19 mouse cellular contexts compared by ENCODE assay signal in the genomic region with DNA sequence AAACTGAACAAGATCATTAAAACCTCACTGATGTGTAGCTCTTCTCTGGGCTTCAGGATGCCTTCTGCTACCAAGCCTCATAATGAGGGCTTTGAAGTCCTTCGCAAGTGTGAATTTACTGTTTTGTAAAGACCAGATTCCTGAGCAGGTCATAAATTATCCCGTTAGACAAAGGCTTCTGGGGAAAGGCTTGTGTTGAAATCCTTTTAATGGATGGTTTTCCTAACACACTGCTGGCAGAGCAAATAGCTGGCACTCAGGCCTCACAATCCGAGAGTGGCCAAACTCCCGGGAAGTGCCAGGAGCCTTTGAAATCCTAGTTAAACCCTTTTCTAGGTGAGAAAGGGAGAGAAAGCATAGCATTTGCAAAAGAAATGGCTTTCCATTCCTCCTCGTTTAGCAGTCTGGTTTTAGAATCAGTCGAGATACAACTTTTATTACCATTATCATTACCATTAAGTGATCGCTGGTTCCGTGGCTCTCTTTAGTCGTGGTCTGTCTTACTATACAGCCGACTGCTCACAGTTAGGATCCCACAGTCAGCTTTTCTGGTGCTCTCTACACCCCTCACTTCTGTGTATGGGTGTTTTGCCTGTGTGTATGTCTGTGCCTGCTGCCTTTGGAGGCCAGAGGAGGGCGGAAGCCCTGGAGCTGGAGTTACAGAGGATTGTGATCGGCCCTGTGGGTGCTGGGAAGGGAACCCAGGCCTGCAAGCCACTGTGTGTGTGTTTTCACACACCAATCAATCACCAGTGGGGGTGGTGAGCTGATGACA.
A peak's percentile ranks its signal among the peaks of the same experiment; 100 is the strongest.
DNase-seq lines count a peak whose midpoint lies in the region; ATAC-seq lines count a peak whose summit lies in the region.
"Had no signal": no experiment of that assay in that cellular context is flagged by ENCODE, and none has a peak within 500 bp of the region (broad histone marks: within the 10 kb centered on the region; RNA-seq: fewer than 3 reads in every experiment).

No protein-coding gene starts in this region.

- 0 out of 2 replicates have a peak overlapping the region, but pooled peaks have one; percentile 5 for H3K27ac ChIP-seq in forebrain, embryonic 12.5 days
- no peak overlapping the region for H3K27ac ChIP-seq in forebrain, embryonic 11.5 days (ENCODE audit: low read depth, low read length)
- peak overlapping the region; percentile 52 for H3K27ac ChIP-seq in midbrain, embryonic 10.5 days (replicated peaks)
- H3K27ac ChIP-seq in midbrain, embryonic 11.5 days (ENCODE audit: low read depth, low read length): no peak overlapping the region
- peak overlapping the region; percentile 55 for H3K27ac ChIP-seq in hindbrain, embryonic 16.5 days (ENCODE audit: low read depth, low read length)
- H3K27ac ChIP-seq: embryonic facial prominence, embryonic 10.5 days; heart, embryonic 15.5 days; layer of hippocampus, adult 2 months; lung, embryonic 15.5 days had no signal

- no peak overlapping the region for H3K4me3 ChIP-seq in forebrain, embryonic 12.5 days (replicated peaks)
- H3K4me3 ChIP-seq in forebrain, embryonic 11.5 days (ENCODE audit: low read depth, low read length): no peak overlapping the region
- H3K4me3 ChIP-seq in midbrain, embryonic 10.5 days: no peak overlapping the region
- H3K4me3 ChIP-seq in midbrain, embryonic 11.5 days (ENCODE audit: low read depth, low read length): no peak overlapping the region
- H3K4me3 ChIP-seq in hindbrain, embryonic 16.5 days (ENCODE audit: low read length): no peak overlapping the region
- H3K4me3 ChIP-seq: embryonic facial prominence, embryonic 10.5 days; heart, embryonic 15.5 days; layer of hippocampus, adult 2 months; lung, embryonic 15.5 days; megakaryocyte, embryonic 14.5 days had no signal

- WGBS in forebrain, embryonic 12.5 days: 34% methylated on average over 12 of the region's 12 CpGs
- WGBS in forebrain, embryonic 11.5 days: 32% methylated on average over 12 of the region's 12 CpGs
- 47% methylated on average over 12 of the region's 12 CpGs for WGBS in midbrain, embryonic 10.5 days
- 45% methylated on average over 12 of the region's 12 CpGs for WGBS in midbrain, embryonic 11.5 days
- WGBS in hindbrain, embryonic 16.5 days: 38% methylated on average over 12 of the region's 12 CpGs

- H3K4me2 ChIP-seq in forebrain, embryonic 12.5 days: no peak overlapping the region
- H3K4me2 ChIP-seq in forebrain, embryonic 11.5 days (ENCODE audit: low read depth, low read length, severe bottlenecking): no peak overlapping the region
- H3K4me2 ChIP-seq in midbrain, embryonic 11.5 days: no peak overlapping the region
- no peak overlapping the region for H3K4me2 ChIP-seq in hindbrain, embryonic 16.5 days (ENCODE audit: low read length)
- H3K4me2 ChIP-seq: heart, embryonic 15.5 days; lung, embryonic 15.5 days had no signal

- no peaks in the 10 kb centered on the region for H3K36me3 ChIP-seq in forebrain, embryonic 12.5 days (replicated peaks)
- no peaks in the 10 kb centered on the region for H3K36me3 ChIP-seq in forebrain, embryonic 11.5 days (ENCODE audit: control insufficient read depth, insufficient read depth, low read length)
- H3K36me3 ChIP-seq in midbrain, embryonic 10.5 days: no peaks in the 10 kb centered on the region
- no peaks in the 10 kb centered on the region for H3K36me3 ChIP-seq in midbrain, embryonic 11.5 days (ENCODE audit: control insufficient read depth, insufficient read depth, low read length)
- no peaks in the 10 kb centered on the region for H3K36me3 ChIP-seq in hindbrain, embryonic 16.5 days (ENCODE audit: control insufficient read depth, insufficient read depth, low read length)
- H3K36me3 ChIP-seq: embryonic facial prominence, embryonic 10.5 days; heart, embryonic 15.5 days; lung, embryonic 15.5 days had no signal

- no peak for ATAC-seq in forebrain, embryonic 12.5 days (ENCODE audit: low FRiP score)
- no peak for ATAC-seq in forebrain, embryonic 11.5 days (replicated peaks; ENCODE audit: low FRiP score)
- ATAC-seq in midbrain, embryonic 11.5 days (ENCODE audit: low FRiP score): no peak
- peak; percentile 79 for ATAC-seq in hindbrain, embryonic 16.5 days
- ATAC-seq in megakaryocyte progenitor cell, adult 5-6 weeks (replicated peaks; ENCODE audit: poor library complexity): no peak

- H3K4me1 ChIP-seq in forebrain, embryonic 12.5 days: peaks cover 11% of the 10 kb centered on the region
- peaks cover 2% of the 10 kb centered on the region; the same call in 1 of the 2 replicates for H3K4me1 ChIP-seq in forebrain, embryonic 11.5 days (replicated peaks; ENCODE audit: control insufficient read depth, insufficient read depth, low read length)
- peaks cover 24% of the 10 kb centered on the region for H3K4me1 ChIP-seq in midbrain, embryonic 10.5 days
- H3K4me1 ChIP-seq in midbrain, embryonic 11.5 days (ENCODE audit: control insufficient read depth, insufficient read depth, low read length): peaks cover 9% of the 10 kb centered on the region; the same call in 1 of the 2 replicates
- H3K4me1 ChIP-seq in hindbrain, embryonic 16.5 days (ENCODE audit: control insufficient read depth, insufficient read depth, low read depth, low read length): no peaks in the 10 kb centered on the region; the same call in 1 of the 2 replicates
- H3K4me1 ChIP-seq: heart, embryonic 15.5 days had no signal

- H3K27me3 ChIP-seq in forebrain, embryonic 12.5 days: peaks cover 53% of the 10 kb centered on the region
- H3K27me3 ChIP-seq in forebrain, embryonic 11.5 days (ENCODE audit: control insufficient read depth, insufficient read depth, low read length): peaks cover 3% of the 10 kb centered on the region
- peaks cover 13% of the 10 kb centered on the region for H3K27me3 ChIP-seq in midbrain, embryonic 10.5 days (ENCODE audit: low read depth, poor library complexity, severe bottlenecking)
- no peaks in the 10 kb centered on the region for H3K27me3 ChIP-seq in midbrain, embryonic 11.5 days (ENCODE audit: control insufficient read depth, insufficient read depth, low read length)
- H3K27me3 ChIP-seq in hindbrain, embryonic 16.5 days (replicated peaks; ENCODE audit: control insufficient read depth, insufficient read depth, low read length): no peaks in the 10 kb centered on the region
- H3K27me3 ChIP-seq: heart, embryonic 15.5 days; lung, embryonic 15.5 days had no signal

- DNase-seq in forebrain, embryonic 11.5 days (ENCODE audit: low spot score): no peak
- no peak for DNase-seq in midbrain, embryonic 10.5 days (ENCODE audit: low spot score)
- DNase-seq in midbrain, embryonic 11.5 days (ENCODE audit: low spot score, missing footprints): no peak
- peak; percentile 35 for DNase-seq in yolk sac, embryonic 10.5 days (ENCODE audit: low spot score)
- DNase-seq in cerebellum, postnatal 14 days: no peak
- DNase-seq: B cell, adult 2 months; cerebellum, adult 11-12 months; gastrocnemius, postnatal 10 days; kidney, adult 9 months; liver; right cerebral cortex, adult 18-20 months had no signal

- H3K9me3 ChIP-seq in forebrain, embryonic 12.5 days: no peaks in the 10 kb centered on the region
- no peaks in the 10 kb centered on the region for H3K9me3 ChIP-seq in forebrain, embryonic 11.5 days (ENCODE audit: control insufficient read depth, low read length)
- no peaks in the 10 kb centered on the region for H3K9me3 ChIP-seq in midbrain, embryonic 10.5 days (replicated peaks)
- H3K9me3 ChIP-seq in midbrain, embryonic 11.5 days (ENCODE audit: control insufficient read depth, low read length): no peaks in the 10 kb centered on the region
- no peaks in the 10 kb centered on the region for H3K9me3 ChIP-seq in hindbrain, embryonic 16.5 days (ENCODE audit: control insufficient read depth, low read length)
- H3K9me3 ChIP-seq: embryonic facial prominence, embryonic 10.5 days; heart, embryonic 15.5 days; lung, embryonic 15.5 days; megakaryocyte, embryonic 14.5 days had no signal

- no peak overlapping the region for H3K9ac ChIP-seq in forebrain, embryonic 12.5 days
- H3K9ac ChIP-seq in forebrain, embryonic 11.5 days (ENCODE audit: low read length): no peak overlapping the region
- H3K9ac ChIP-seq in midbrain, embryonic 11.5 days (ENCODE audit: low read length): no peak overlapping the region
- no peak overlapping the region for H3K9ac ChIP-seq in hindbrain, embryonic 16.5 days (ENCODE audit: low read depth, low read length)
- H3K9ac ChIP-seq: heart, embryonic 15.5 days; lung, embryonic 15.5 days had no signal

Comparison
In these comparisons a context has a peak if more than half of its experiments do, and no peak if none do; other contexts are left out.
1. H3K27ac ChIP-seq: peak in forebrain, embryonic 12.5 days (single experiment), midbrain, embryonic 10.5 days (single experiment) and hindbrain, embryonic 16.5 days (single experiment); none in forebrain, embryonic 11.5 days (single experiment) and midbrain, embryonic 11.5 days (single experiment).